Mouse (Mus musculus): ENCODE measurements at regions not wholly inside any gene's neighbourhood (a gene's known extent, or its start where the extent isn't known, plus 50 kb on each side); places are given as distances from the start of the nearest gene placed in this dataset.

GRCm38 (mm10) chr10:60932855-60933254, 101.5 kb upstream of the Unc5b start:
- Histone ChIP-seq H3K4me3 (ENCODE audit: low read length) (no peak overlapping the region), H3K27me3 (replicated peaks; ENCODE audit: control insufficient read depth, insufficient read depth, low read length) (no peaks in the 10 kb centered on the region), H3K4me1 (ENCODE audit: control insufficient read depth, insufficient read depth, low read depth, low read length) (peaks cover 14% of the 10 kb centered on the region; the same call in 1 of the 2 replicates), H3K27ac (ENCODE audit: low read depth, low read length) (no peak overlapping the region), H3K4me2 (ENCODE audit: low read length) (no peak overlapping the region), H3K9ac (ENCODE audit: low read depth, low read length) (no peak overlapping the region), H3K9me3 (ENCODE audit: control insufficient read depth, low read length) (no peaks in the 10 kb centered on the region), H3K36me3 (ENCODE audit: control insufficient read depth, insufficient read depth, low read length) (no peaks in the 10 kb centered on the region)
- 32% methylated on average over 3 of the region's 3 CpGs for WGBS
- no peak for ATAC-seq

- H3K4me3 ChIP-seq (ENCODE audit: low read length), result no peak overlapping the region
- no peak overlapping the region for H3K9ac ChIP-seq (ENCODE audit: low read depth, low read length)
- H3K36me3 ChIP-seq (ENCODE audit: control insufficient read depth, insufficient read depth, low read length), result no peaks in the 10 kb centered on the region
- no peaks in the 10 kb centered on the region; the same call in 1 of the 2 replicates for H3K27me3 ChIP-seq (replicated peaks; ENCODE audit: control insufficient read depth, insufficient read depth, low read length)
- 52% methylated on average over 21 of the region's 22 CpGs for WGBS
- no peaks in the 10 kb centered on the region for H3K9me3 ChIP-seq (ENCODE audit: control insufficient read depth, low read length)
- H3K4me2 ChIP-seq (ENCODE audit: low read length), result no peak overlapping the region
- H3K4me1 ChIP-seq (ENCODE audit: control insufficient read depth, insufficient read depth, low read depth, low read length), result peaks cover 8% of the 10 kb centered on the region; the same call in 1 of the 2 replicates
- ATAC-seq, result no peak
- H3K27ac ChIP-seq (ENCODE audit: low read depth, low read length), result no peak overlapping the region
Observed at GRCm38 (mm10) chr10:60931891-60932378, 100.6 kb upstream of the Unc5b start.

- Histone ChIP-seq H3K9me3 (ENCODE audit: control insufficient read depth, low read length) (no peaks in the 10 kb centered on the region), H3K36me3 (ENCODE audit: control insufficient read depth, insufficient read depth, low read length) (no peaks in the 10 kb centered on the region), H3K9ac (ENCODE audit: low read depth, low read length) (no peak overlapping the region), H3K4me3 (ENCODE audit: low read length) (no peak overlapping the region), H3K27ac (ENCODE audit: low read depth, low read length) (no peak overlapping the region), H3K27me3 (replicated peaks; ENCODE audit: control insufficient read depth, insufficient read depth, low read length) (no peaks in the 10 kb centered on the region; the same call in none of the 2 replicates), H3K4me2 (ENCODE audit: low read length) (no peak overlapping the region), H3K4me1 (ENCODE audit: control insufficient read depth, insufficient read depth, low read depth, low read length) (no peaks in the 10 kb centered on the region)
- WGBS, result 76% methylated on average over 7 of the region's 7 CpGs
- no peak for ATAC-seq
Observed at GRCm38 (mm10) chr10:60928646-60929045, 97.3 kb upstream of the Unc5b start.

GRCm38 (mm10) chr10:60928164-60928563, 96.8 kb upstream of the Unc5b start:
- Histone ChIP-seq H3K27me3 (replicated peaks; ENCODE audit: control insufficient read depth, insufficient read depth, low read length) (peaks cover 2% of the 10 kb centered on the region), H3K27ac (ENCODE audit: low read depth, low read length) (no peak overlapping the region), H3K36me3 (ENCODE audit: control insufficient read depth, insufficient read depth, low read length) (no peaks in the 10 kb centered on the region), H3K9me3 (ENCODE audit: control insufficient read depth, low read length) (no peaks in the 10 kb centered on the region), H3K4me3 (ENCODE audit: low read length) (no peak overlapping the region), H3K9ac (ENCODE audit: low read depth, low read length) (no peak overlapping the region), H3K4me2 (ENCODE audit: low read length) (no peak overlapping the region), H3K4me1 (ENCODE audit: control insufficient read depth, insufficient read depth, low read depth, low read length) (no peaks in the 10 kb centered on the region)
- no peak for ATAC-seq
- 66% methylated on average over 8 of the region's 8 CpGs for WGBS

DNA sequence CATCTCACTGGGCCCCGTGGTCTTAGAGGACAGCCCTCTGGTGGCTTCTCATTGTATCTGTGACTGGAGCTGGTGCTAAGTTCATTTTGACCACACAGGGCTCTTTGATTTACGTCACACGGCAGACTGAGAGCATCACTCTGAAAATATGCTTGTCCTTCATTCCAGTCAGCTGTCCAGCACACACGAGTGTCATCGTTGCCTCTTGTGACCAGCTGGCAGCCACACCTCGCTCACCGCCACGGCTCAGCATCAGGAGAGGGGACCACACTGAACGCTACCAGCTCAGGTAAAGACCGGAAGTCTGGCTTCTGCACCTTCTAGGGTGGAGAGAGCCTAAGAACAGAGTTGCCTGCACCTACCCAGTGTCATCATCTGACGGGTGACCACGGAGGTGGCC, 95.3 kb upstream of the Unc5b start:
- Histone ChIP-seq H3K4me1 (ENCODE audit: control insufficient read depth, insufficient read depth, low read depth, low read length) (no peaks in the 10 kb centered on the region), H3K9ac (ENCODE audit: low read depth, low read length) (no peak overlapping the region), H3K4me3 (ENCODE audit: low read length) (no peak overlapping the region), H3K36me3 (ENCODE audit: control insufficient read depth, insufficient read depth, low read length) (no peaks in the 10 kb centered on the region), H3K4me2 (ENCODE audit: low read length) (no peak overlapping the region), H3K27me3 (replicated peaks; ENCODE audit: control insufficient read depth, insufficient read depth, low read length) (peaks cover 2% of the 10 kb centered on the region), H3K9me3 (ENCODE audit: control insufficient read depth, low read length) (no peaks in the 10 kb centered on the region), H3K27ac (ENCODE audit: low read depth, low read length) (no peak overlapping the region)
- 87% methylated on average over 12 of the region's 12 CpGs for WGBS
- no peak for ATAC-seq

DNA sequence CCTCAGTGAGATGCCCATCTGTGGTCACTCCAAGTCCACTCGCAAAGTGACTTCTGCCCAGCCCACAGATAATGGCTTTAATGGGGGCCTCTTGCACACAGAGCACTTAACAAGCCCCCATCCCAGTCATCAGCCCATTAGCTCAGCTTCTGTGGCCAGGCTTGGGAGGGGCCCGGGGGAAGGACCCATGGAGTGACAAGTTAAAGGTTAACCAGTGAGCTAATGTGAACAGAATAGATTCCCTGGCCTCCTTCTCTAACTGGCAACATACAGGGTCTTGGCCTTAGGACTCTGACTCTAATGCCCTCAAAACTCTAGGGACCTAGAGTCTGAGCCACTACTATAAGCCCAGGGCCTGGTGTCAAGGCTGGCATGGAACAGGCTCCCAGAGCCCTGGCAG, 94.3 kb upstream of the Unc5b start:
- Histone ChIP-seq H3K27me3 (replicated peaks; ENCODE audit: control insufficient read depth, insufficient read depth, low read length) (peaks cover 2% of the 10 kb centered on the region), H3K4me1 (ENCODE audit: control insufficient read depth, insufficient read depth, low read depth, low read length) (no peaks in the 10 kb centered on the region), H3K4me2 (ENCODE audit: low read length) (no peak overlapping the region), H3K4me3 (ENCODE audit: low read length) (no peak overlapping the region), H3K9ac (ENCODE audit: low read depth, low read length) (no peak overlapping the region), H3K36me3 (ENCODE audit: control insufficient read depth, insufficient read depth, low read length) (no peaks in the 10 kb centered on the region), H3K9me3 (ENCODE audit: control insufficient read depth, low read length) (no peaks in the 10 kb centered on the region), H3K27ac (ENCODE audit: low read depth, low read length) (no peak overlapping the region)
- WGBS, result 37% methylated on average over 2 of the region's 2 CpGs
- ATAC-seq, result no peak; the same call in 1 of the 2 replicates

DNA sequence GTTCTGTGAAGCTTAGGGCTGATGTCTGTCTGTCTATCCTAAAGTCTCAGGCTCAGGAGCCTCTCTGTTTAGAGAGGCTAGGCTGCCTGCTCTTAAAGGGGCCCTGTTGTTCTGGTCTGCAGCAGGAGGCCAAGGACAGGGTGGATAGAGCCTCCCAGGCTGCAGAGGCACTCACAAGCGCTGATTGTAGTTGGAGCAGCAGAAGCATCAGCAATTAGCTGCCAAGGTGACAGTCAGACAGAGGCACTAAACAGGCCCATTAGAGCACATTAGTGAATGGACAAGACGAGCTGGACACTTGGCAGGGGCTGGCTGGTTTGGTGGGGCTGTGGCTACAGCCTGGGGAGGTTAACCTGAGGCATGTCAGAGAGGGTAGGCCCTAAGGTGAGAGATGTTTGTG, 93.8 kb upstream of the Unc5b start:
- peaks cover 2% of the 10 kb centered on the region for H3K27me3 ChIP-seq (replicated peaks; ENCODE audit: control insufficient read depth, insufficient read depth, low read length)
- H3K4me3 ChIP-seq (ENCODE audit: low read length), result no peak overlapping the region
- WGBS, result 22% methylated on average over 2 of the region's 2 CpGs
- H3K9ac ChIP-seq (ENCODE audit: low read depth, low read length), result no peak overlapping the region
- H3K36me3 ChIP-seq (ENCODE audit: control insufficient read depth, insufficient read depth, low read length), result no peaks in the 10 kb centered on the region
- H3K4me2 ChIP-seq (ENCODE audit: low read length), result no peak overlapping the region
- no peak; the same call in 1 of the 2 replicates for ATAC-seq
- no peaks in the 10 kb centered on the region for H3K9me3 ChIP-seq (ENCODE audit: control insufficient read depth, low read length)
- H3K4me1 ChIP-seq (ENCODE audit: control insufficient read depth, insufficient read depth, low read depth, low read length), result no peaks in the 10 kb centered on the region
- H3K27ac ChIP-seq (ENCODE audit: low read depth, low read length), result no peak overlapping the region

GRCm38 (mm10) chr10:60923806-60924205, 92.4 kb upstream of the Unc5b start:
- no peak for ATAC-seq
- Histone ChIP-seq H3K36me3 (ENCODE audit: control insufficient read depth, insufficient read depth, low read length) (no peaks in the 10 kb centered on the region), H3K27me3 (replicated peaks; ENCODE audit: control insufficient read depth, insufficient read depth, low read length) (peaks cover 2% of the 10 kb centered on the region), H3K4me3 (ENCODE audit: low read length) (no peak overlapping the region), H3K4me1 (ENCODE audit: control insufficient read depth, insufficient read depth, low read depth, low read length) (no peaks in the 10 kb centered on the region), H3K9ac (ENCODE audit: low read depth, low read length) (no peak overlapping the region), H3K4me2 (ENCODE audit: low read length) (no peak overlapping the region), H3K9me3 (ENCODE audit: control insufficient read depth, low read length) (no peaks in the 10 kb centered on the region), H3K27ac (ENCODE audit: low read depth, low read length) (no peak overlapping the region)
- whole genome bisulfite sequencing, result 20% methylated on average over 11 of the region's 11 CpGs

- H3K9ac ChIP-seq (ENCODE audit: low read depth, low read length), result no peak overlapping the region
- no peak for ATAC-seq
- no peak overlapping the region for H3K27ac ChIP-seq (ENCODE audit: low read depth, low read length)
- H3K36me3 ChIP-seq (ENCODE audit: control insufficient read depth, insufficient read depth, low read length), result no peaks in the 10 kb centered on the region
- 89% methylated on average over 1 of the region's 1 CpGs for WGBS
- peaks cover 2% of the 10 kb centered on the region; the same call in 1 of the 2 replicates for H3K27me3 ChIP-seq (replicated peaks; ENCODE audit: control insufficient read depth, insufficient read depth, low read length)
- H3K9me3 ChIP-seq (ENCODE audit: control insufficient read depth, low read length), result no peaks in the 10 kb centered on the region
- H3K4me1 ChIP-seq (ENCODE audit: control insufficient read depth, insufficient read depth, low read depth, low read length), result no peaks in the 10 kb centered on the region
- H3K4me3 ChIP-seq (ENCODE audit: low read length), result no peak overlapping the region
- no peak overlapping the region for H3K4me2 ChIP-seq (ENCODE audit: low read length)
Observed at GRCm38 (mm10) chr10:60920621-60921020, 89.2 kb upstream of the Unc5b start.

GRCm38 (mm10) chr10:60918020-60918419, 86.6 kb upstream of the Unc5b start:
- no peak overlapping the region for H3K27ac ChIP-seq (ENCODE audit: low read depth, low read length)
- H3K9ac ChIP-seq (ENCODE audit: low read depth, low read length), result no peak overlapping the region; the same call in 1 of the 2 replicates
- WGBS, result 12% methylated on average over 8 of the region's 8 CpGs
- no peak overlapping the region for H3K4me3 ChIP-seq (ENCODE audit: low read length)
- H3K36me3 ChIP-seq (ENCODE audit: control insufficient read depth, insufficient read depth, low read length), result no peaks in the 10 kb centered on the region
- no peaks in the 10 kb centered on the region for H3K9me3 ChIP-seq (ENCODE audit: control insufficient read depth, low read length)
- H3K4me1 ChIP-seq (ENCODE audit: control insufficient read depth, insufficient read depth, low read depth, low read length), result peaks cover 4% of the 10 kb centered on the region; the same call in 1 of the 2 replicates
- no peaks in the 10 kb centered on the region for H3K27me3 ChIP-seq (replicated peaks; ENCODE audit: control insufficient read depth, insufficient read depth, low read length)
- no peak overlapping the region for H3K4me2 ChIP-seq (ENCODE audit: low read length)
- 0 out of 2 replicates have a peak, but pooled peaks have one; percentile 12 for ATAC-seq
